Mouse (Mus musculus) C2C12 (cell line): ENCODE results near the gene Tnfrsf22.

ENCODE experiments used
- CEBPB ChIP-seq: IDR thresholded peaks from one replicate; pipeline ENCODE4 v1.6.1; 2011; ENCODE audit warnings: low read depth, mild to moderate bottlenecking, control low read depth, moderate library complexity
- CTCF ChIP-seq: IDR thresholded peaks from one replicate; pipeline ENCODE4 v1.5.1; 2011; ENCODE audit not compliant: control insufficient read depth, insufficient read depth, insufficient read length
- MAX ChIP-seq: IDR thresholded peaks from one replicate; pipeline ENCODE4 v1.6.1; 2011; ENCODE audit warnings: mild to moderate bottlenecking, control low read depth
- MYOD1 ChIP-seq: IDR thresholded peaks from one replicate; pipeline ENCODE4 v1.6.1; 2011; ENCODE audit warnings: low read depth; ENCODE audit not compliant: control insufficient read depth, insufficient read length
- USF1 ChIP-seq: IDR thresholded peaks from one replicate; pipeline ENCODE4 v1.6.1; 2011; ENCODE audit warnings: low read depth, mild to moderate bottlenecking, control low read depth, moderate library complexity

- no peak for TF ChIP-seq CTCF
- TF ChIP-seq CEBPB = no peak
- no peak for TF ChIP-seq MYOD1
- no peak for TF ChIP-seq USF1
- no peak for TF ChIP-seq MAX
Measured at GRCm38 (mm10) chr7:143592255-143592654, 57.2 kb downstream of the Tnfrsf22 start.
